Mouse (Mus musculus) kidney, adult 2 months (tissue): ENCODE measurements at regions not wholly inside any gene's neighbourhood (a gene's known extent, or its start where the extent isn't known, plus 50 kb on each side); places are given as distances from the start of the nearest gene placed in this dataset.

ENCODE experiments used
- CTCF ChIP-seq: fragments of 200-500 bp; conservative IDR thresholded peaks from 2 replicates; pipeline ENCODE4 v1.5.1; 2011; ENCODE audit warnings: low read depth, mild to moderate bottlenecking, control low read depth, low read length, moderate library complexity, mixed read lengths; ENCODE audit not compliant: insufficient read depth, insufficient read length
- POLR2A ChIP-seq: fragments of 200-500 bp; IDR thresholded peaks from one replicate; pipeline ENCODE4 v1.6.1; 2011; ENCODE audit warnings: low read depth, low read length, control low read depth

DNA sequence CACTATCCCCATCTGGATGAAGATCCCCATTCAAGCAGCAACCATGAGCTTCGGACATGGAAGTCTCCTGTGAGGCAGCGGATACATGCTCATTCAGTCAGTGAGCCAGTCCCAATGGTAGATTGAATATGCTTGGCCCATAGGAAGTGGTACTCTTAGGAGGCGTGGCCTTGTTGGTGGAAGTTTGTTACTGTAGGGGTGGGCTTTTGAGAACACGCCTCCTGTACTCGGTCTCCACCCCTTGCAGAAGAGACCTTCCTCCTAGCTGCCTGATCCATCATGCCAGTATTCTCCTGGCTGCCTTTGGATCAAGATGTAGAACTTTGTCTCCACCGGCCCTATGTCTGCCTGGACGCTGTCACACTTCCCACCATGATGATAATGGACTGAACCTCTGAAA is 55.3 kb upstream of the Pmfbp1 start:
- no peak for TF ChIP-seq CTCF
- TF ChIP-seq POLR2A: no peak
